Mouse (Mus musculus) hindbrain, embryonic 16.5 days (tissue): ENCODE measurements around the gene Gm49368. TPM values are rescaled to one million over a fixed set of nuclear protein-coding genes. Genes with fewer than 3 reads are reported as not detected.
"Not testable (repeated sequence)": the region's sequence is repeated elsewhere in the genome, so short reads cannot be mapped to it uniquely, and the experiment has no call there.

ENCODE experiments used
- ATAC-seq: fragments of 200-750 bp; cut with Nextera tagmentation; 2 replicates; pipeline ENCODE4 v1.8.0; 2017; ENCODE audit warnings: moderate TSS enrichment, moderate library complexity
- H3K27ac ChIP-seq: fragments of 300-500 bp; sonication (generic); 2 replicates; pipeline ENCODE4 v1.5.1; 2014; ENCODE audit warnings: low read depth, mild to moderate bottlenecking, control low read depth, low read length, moderate library complexity
- H3K27me3 ChIP-seq: fragments of 300-500 bp; sonication (generic); replicated peaks from 2 replicates; pipeline ENCODE4 v1.6.1; 2014; ENCODE audit warnings: low read length; ENCODE audit not compliant: control insufficient read depth, insufficient read depth
- H3K36me3 ChIP-seq: fragments of 300-500 bp; sonication (generic); 2 replicates; pipeline ENCODE4 v1.6.1; 2014; ENCODE audit warnings: mild to moderate bottlenecking, low read length, moderate library complexity, mixed read lengths; ENCODE audit not compliant: control insufficient read depth, insufficient read depth
- H3K4me1 ChIP-seq: fragments of 300-500 bp; sonication (generic); 2 replicates; pipeline ENCODE4 v1.6.1; 2014; ENCODE audit warnings: low read depth, low read length; ENCODE audit not compliant: control insufficient read depth, insufficient read depth
- H3K4me2 ChIP-seq: fragments of 300-500 bp; sonication (generic); 2 replicates; pipeline ENCODE4 v1.6.1; 2014; ENCODE audit warnings: mild to moderate bottlenecking, low read length, control low read depth, moderate library complexity
- H3K4me3 ChIP-seq: fragments of 300-500 bp; sonication (generic); 2 replicates; pipeline ENCODE4 v1.5.1; 2014; ENCODE audit warnings: mild to moderate bottlenecking, low read length, control low read depth, moderate library complexity
- H3K9ac ChIP-seq: fragments of 300-500 bp; sonication (generic); 2 replicates; pipeline ENCODE4 v1.6.1; 2014; ENCODE audit warnings: low read depth, mild to moderate bottlenecking, control low read depth, low read length, moderate library complexity
- H3K9me3 ChIP-seq: fragments of 300-500 bp; sonication (generic); 2 replicates; pipeline ENCODE4 v1.6.1; 2014; ENCODE audit warnings: mild to moderate bottlenecking, low read length, moderate library complexity; ENCODE audit not compliant: control insufficient read depth
- WGBS: fragments of 180-500 bp; shearing (Covaris S2); extraction: QIAGEN DNeasy Blood & Tissue Kit; methylation state at CpG from one replicate; pipeline ENCODE4 v1.1.7; 2014; 5-methylcytosine and 5-hydroxymethylcytosine counted together
- polyA plus RNA-seq: library from polyadenylated mRNA; unstranded; fragments of >200 nt; fragmentation: Nextera tagmentation; extraction: Ambion mirVana; gene quantifications from 2 replicates; pipeline ENCODE4 v1.2.1, GENCODE M21; 2015

Gm49368 gene
- polyA plus RNA-seq, 1 experiment from 2014 or later: not detected

DNA sequence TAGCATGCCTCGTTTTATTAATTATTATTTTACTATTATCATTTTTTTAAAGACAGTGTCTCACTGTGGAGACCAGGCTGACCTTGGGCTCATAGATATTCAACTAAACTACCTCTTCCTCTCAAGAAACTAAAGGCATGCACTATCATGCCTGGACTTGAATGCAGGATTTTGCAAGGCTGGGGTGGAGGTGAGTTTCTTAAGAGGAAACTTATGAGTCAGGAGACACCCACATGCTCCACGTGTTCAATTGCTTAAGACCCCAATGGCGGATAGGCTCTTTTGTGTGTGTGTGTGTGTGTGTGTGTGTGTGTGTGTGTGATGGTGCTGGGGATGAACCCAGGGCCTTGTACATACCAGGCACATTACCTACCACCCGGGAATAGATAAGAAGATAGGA, 37.1 kb upstream of the Gm49368 start:
- no peaks in the 10 kb centered on the region for H3K9me3 ChIP-seq
- H3K36me3 ChIP-seq: no peaks in the 10 kb centered on the region
- no peak overlapping the region for H3K9ac ChIP-seq
- no peak for ATAC-seq
- no peaks in the 10 kb centered on the region for H3K4me1 ChIP-seq
- H3K27me3 ChIP-seq: no peaks in the 10 kb centered on the region
- 85% methylated on average over 4 of the region's 4 CpGs for WGBS
- no peak overlapping the region for H3K4me3 ChIP-seq
- H3K27ac ChIP-seq: no peak overlapping the region
- H3K4me2 ChIP-seq: no peak overlapping the region

- Histone ChIP-seq H3K4me1 (no peaks in the 10 kb centered on the region), H3K9ac (no peak overlapping the region), H3K4me3 (no peak overlapping the region), H3K36me3 (no peaks in the 10 kb centered on the region), H3K27me3 (no peaks in the 10 kb centered on the region), H3K27ac (no peak overlapping the region), H3K4me2 (no peak overlapping the region), H3K9me3 (no peaks in the 10 kb centered on the region)
- 45% methylated on average over 9 of the region's 9 CpGs for WGBS
- ATAC-seq: peak; percentile 65
These were observed 31.0 kb upstream of the Gm49368 start for GRCm38 (mm10) chr7:128031403-128031976.

DNA sequence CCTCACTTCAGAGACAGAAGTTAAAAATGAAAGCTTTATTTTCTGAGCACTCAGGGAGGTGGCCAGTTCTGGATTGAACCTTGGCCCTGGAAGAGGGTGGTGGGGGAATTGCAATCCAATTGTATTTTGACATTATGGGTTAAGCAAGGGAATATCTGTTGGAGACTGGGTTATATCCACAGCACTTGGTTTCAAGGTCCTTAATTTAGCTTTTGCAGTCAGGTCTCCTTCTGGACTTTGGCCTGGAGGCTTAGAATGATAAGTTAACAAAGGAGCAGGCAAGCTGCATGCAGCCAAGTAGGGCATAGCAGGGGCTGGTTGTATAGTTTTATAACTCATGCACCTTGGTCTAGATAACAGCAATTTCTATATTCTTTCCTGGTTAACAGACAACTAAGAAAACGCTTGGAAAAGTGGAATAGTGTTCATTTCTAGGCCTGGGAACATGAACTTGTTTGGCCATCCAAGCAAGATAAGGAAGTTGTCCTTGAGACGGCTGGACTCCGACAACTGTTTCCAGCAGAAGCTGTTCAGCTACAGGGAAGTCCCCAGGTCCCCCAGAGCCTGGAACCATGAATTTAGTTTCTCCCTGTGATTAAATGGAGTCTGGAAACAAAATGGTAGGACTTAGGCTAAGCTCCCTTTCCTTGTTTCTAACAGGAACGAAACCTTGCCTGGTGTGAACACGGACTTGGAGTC, 30.0 kb upstream of the Gm49368 start:
- no peak overlapping the region for H3K9ac ChIP-seq
- WGBS: 88% methylated on average over 5 of the region's 5 CpGs
- H3K27ac ChIP-seq: no peak overlapping the region
- H3K4me2 ChIP-seq: no peak overlapping the region
- H3K4me3 ChIP-seq: no peak overlapping the region
- no peaks in the 10 kb centered on the region for H3K4me1 ChIP-seq
- ATAC-seq: no peak
- H3K27me3 ChIP-seq: no peaks in the 10 kb centered on the region
- no peaks in the 10 kb centered on the region for H3K9me3 ChIP-seq
- no peaks in the 10 kb centered on the region for H3K36me3 ChIP-seq

DNA sequence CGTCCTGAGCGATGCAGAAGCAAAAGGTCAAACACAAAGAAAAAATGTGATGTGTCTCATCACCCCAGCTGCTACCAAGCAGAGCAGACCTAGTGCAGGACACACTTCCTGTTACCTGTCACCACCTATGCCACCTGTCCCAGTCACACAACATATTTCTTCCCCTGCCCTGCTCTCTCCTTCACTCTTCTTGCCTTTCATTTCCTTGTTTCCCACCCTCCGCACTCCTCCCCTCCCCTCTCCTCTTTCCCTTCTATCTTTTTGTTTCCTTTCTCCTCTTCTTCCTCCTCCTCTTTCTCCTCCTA, 29.5 kb upstream of the Gm49368 start:
- no peak overlapping the region for H3K4me3 ChIP-seq
- WGBS: 94% methylated on average over 3 of the region's 3 CpGs

GRCm38 (mm10) chr7:128033616-128034015, 28.9 kb upstream of the Gm49368 start:
- H3K36me3 ChIP-seq: no peaks in the 10 kb centered on the region
- no peaks in the 10 kb centered on the region for H3K27me3 ChIP-seq
- no peak for ATAC-seq
- H3K4me2 ChIP-seq: no peak overlapping the region
- H3K9ac ChIP-seq: no peak overlapping the region
- WGBS: 97% methylated on average over 4 of the region's 4 CpGs
- no peaks in the 10 kb centered on the region for H3K4me1 ChIP-seq
- H3K4me3 ChIP-seq: no peak overlapping the region
- no peaks in the 10 kb centered on the region for H3K9me3 ChIP-seq
- H3K27ac ChIP-seq: no peak overlapping the region

More for the DNA sequence above, 29.5 kb upstream of the Gm49368 start:
- H3K27ac ChIP-seq: no peak overlapping the region
- no peak for ATAC-seq
- no peaks in the 10 kb centered on the region for H3K9me3 ChIP-seq
- H3K27me3 ChIP-seq: no peaks in the 10 kb centered on the region
- H3K4me1 ChIP-seq: no peaks in the 10 kb centered on the region
- H3K9ac ChIP-seq: no peak overlapping the region
- H3K36me3 ChIP-seq: no peaks in the 10 kb centered on the region
- no peak overlapping the region for H3K4me2 ChIP-seq

- not testable (repeated sequence) for ATAC-seq, H3K27ac ChIP-seq, H3K4me1 ChIP-seq, H3K36me3 ChIP-seq, H3K4me3 ChIP-seq, H3K9me3 ChIP-seq, H3K27me3 ChIP-seq, H3K4me2 ChIP-seq, H3K9ac ChIP-seq
- 85% methylated on average over 15 of the region's 15 CpGs for WGBS
These were observed 20.2 kb upstream of the Gm49368 start for GRCm38 (mm10) chr7:128042161-128042820.

DNA sequence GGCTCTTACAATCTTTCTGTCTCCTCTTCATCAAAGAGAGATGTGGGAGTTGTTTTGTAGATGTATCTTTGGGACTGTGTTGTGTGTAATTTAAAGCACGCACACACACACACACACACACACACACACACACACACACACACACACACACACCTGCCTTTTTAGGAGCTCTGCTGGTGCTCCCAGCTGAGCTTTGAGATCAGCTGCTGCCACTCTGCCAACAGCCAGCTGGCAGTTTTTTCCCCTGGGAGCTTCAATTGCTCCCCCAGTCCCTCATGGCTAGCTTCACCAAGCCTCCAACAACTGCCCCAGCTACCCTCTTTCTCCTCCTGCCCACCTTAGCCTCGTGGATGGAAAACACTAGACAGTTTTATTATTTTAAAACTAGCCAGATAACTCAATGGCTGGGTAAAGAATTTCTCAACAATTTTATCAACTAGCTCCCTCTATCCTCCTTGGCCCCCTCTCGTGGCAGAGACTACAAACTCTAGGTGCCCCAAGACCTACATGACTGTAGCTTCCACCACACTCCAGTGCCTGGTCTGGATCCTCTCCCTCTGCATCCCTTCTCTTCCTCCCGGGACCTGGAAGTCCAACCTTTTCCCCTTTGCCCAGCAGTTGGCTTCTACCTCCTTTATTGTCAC, 18.2 kb upstream of the Gm49368 start:
- 71% methylated on average over 4 of the region's 4 CpGs for WGBS
- no peak overlapping the region for H3K4me3 ChIP-seq
- no peaks in the 10 kb centered on the region for H3K9me3 ChIP-seq
- no peak for ATAC-seq
- no peak overlapping the region for H3K9ac ChIP-seq
- no peaks in the 10 kb centered on the region for H3K4me1 ChIP-seq
- H3K36me3 ChIP-seq: no peaks in the 10 kb centered on the region
- H3K27ac ChIP-seq: no peak overlapping the region
- no peak overlapping the region for H3K4me2 ChIP-seq
- no peaks in the 10 kb centered on the region for H3K27me3 ChIP-seq

- Histone ChIP-seq H3K9me3 (no peaks in the 10 kb centered on the region), H3K36me3 (no peaks in the 10 kb centered on the region), H3K4me3 (no peak overlapping the region), H3K4me1 (no peaks in the 10 kb centered on the region), H3K9ac (no peak overlapping the region), H3K27me3 (no peaks in the 10 kb centered on the region), H3K27ac (no peak overlapping the region), H3K4me2 (no peak overlapping the region)
- WGBS: 67% methylated on average over 2 of the region's 2 CpGs
- no peak for ATAC-seq
These were observed 16.8 kb upstream of the Gm49368 start for GRCm38 (mm10) chr7:128045640-128046039.

DNA sequence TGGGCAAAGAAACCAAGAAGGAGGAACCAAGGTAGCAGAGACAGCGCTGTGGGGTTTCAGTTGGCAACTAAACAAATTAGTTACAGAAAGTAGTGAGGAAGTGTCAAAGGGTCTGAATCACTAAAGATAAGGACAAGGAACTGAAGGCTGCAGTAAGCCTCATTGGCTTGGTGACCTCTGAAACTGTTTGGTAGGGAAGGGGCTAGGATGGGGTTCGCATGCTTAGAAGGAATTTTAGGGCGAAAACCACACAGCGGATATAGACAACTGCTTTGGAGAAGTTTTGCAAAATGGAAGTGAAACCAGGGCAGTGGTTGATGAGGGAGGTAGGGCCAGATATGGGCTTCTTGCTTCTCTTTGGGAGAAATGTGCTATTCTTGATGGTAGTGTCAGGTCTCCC, 13.7 kb upstream of the Gm49368 start:
- no peak overlapping the region for H3K4me2 ChIP-seq
- H3K36me3 ChIP-seq: no peaks in the 10 kb centered on the region
- no peak overlapping the region for H3K9ac ChIP-seq
- 94% methylated on average over 4 of the region's 4 CpGs for WGBS
- no peak for ATAC-seq
- H3K27me3 ChIP-seq: no peaks in the 10 kb centered on the region
- H3K9me3 ChIP-seq: no peaks in the 10 kb centered on the region
- no peak overlapping the region for H3K4me3 ChIP-seq
- no peak overlapping the region for H3K27ac ChIP-seq
- H3K4me1 ChIP-seq: no peaks in the 10 kb centered on the region
